Mouse (Mus musculus) bone marrow macrophage, adult 2 months (primary cell): Measurements from ENCODE around the gene Pde4dip.

Source experiments
- CTCF ChIP-seq: IDR thresholded peaks from 2 replicates; pipeline ENCODE4 v1.5.1; 2012; ENCODE audit warnings: low read depth, mild to moderate bottlenecking, low read length, moderate library complexity
- POLR2A ChIP-seq: IDR thresholded peaks from 2 replicates; pipeline ENCODE4 v1.6.1; 2012; ENCODE audit warnings: mild to moderate bottlenecking, low read depth, low read length, borderline replicate concordance

DNA sequence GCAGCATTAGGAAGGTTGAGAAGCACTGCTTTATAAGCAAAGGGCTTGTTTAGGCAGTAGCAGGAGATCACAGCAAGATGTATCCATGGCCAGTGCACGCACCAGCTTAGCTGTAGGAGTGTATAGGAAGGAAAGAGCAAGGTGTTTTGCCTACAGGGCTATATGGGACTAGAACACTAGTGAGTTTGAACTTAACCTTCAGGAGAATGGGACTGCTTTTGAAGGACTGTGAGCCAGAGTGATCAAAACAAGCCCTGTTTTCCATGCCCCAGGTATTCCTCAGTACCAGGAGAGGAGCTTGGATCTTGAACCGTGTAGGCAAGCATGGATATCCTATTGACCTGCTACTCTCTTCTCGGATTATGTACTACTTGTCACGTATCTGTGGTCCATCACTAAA, 247.1 kb downstream of the Pde4dip start:
- TF ChIP-seq CTCF (no peak), POLR2A (no peak)
